Mouse (Mus musculus) forebrain, embryonic 14.5 days (tissue): ENCODE results near the gene Frat2. TPM values are rescaled to one million over a fixed set of nuclear protein-coding genes. Genes with fewer than 3 reads are reported as not detected.

Experiments used
- ATAC-seq: fragments of 200-750 bp; cut with Nextera tagmentation; 2 replicates; pipeline ENCODE4 v1.8.0; 2017; ENCODE audit warnings: mild to moderate bottlenecking, moderate library complexity
- DNase-seq: peaks from one replicate; pipeline ENCODE4 v3.0.0-alpha.2; 2015; ENCODE audit warnings: low spot score
- H3K27ac ChIP-seq: fragments of 300-500 bp; sonication (generic); 2 replicates; pipeline ENCODE4 v1.5.1; 2014; ENCODE audit warnings: low read depth, mild to moderate bottlenecking, control low read depth, low read length, moderate library complexity
- H3K27me3 ChIP-seq: fragments of 300-500 bp; sonication (generic); replicated peaks from 2 replicates; pipeline ENCODE4 v1.6.1; 2014; ENCODE audit warnings: low read length, control low read depth, mixed read lengths; ENCODE audit not compliant: control insufficient read depth, insufficient read depth
- H3K36me3 ChIP-seq: fragments of 300-500 bp; sonication (generic); 2 replicates; pipeline ENCODE4 v1.6.1; 2014; ENCODE audit warnings: low read length, control low read depth; ENCODE audit not compliant: control insufficient read depth, insufficient read depth
- H3K4me1 ChIP-seq: fragments of 300-500 bp; sonication (generic); 2 replicates; pipeline ENCODE4 v1.6.1; 2014; ENCODE audit warnings: antibody characterized with exemption, low read length, control low read depth; ENCODE audit not compliant: control insufficient read depth, insufficient read depth
- H3K4me2 ChIP-seq: fragments of 300-500 bp; sonication (generic); 2 replicates; pipeline ENCODE4 v1.6.1; 2014; ENCODE audit warnings: mild to moderate bottlenecking, control low read depth, low read length
- H3K4me3 ChIP-seq: fragments of 300-500 bp; sonication (generic); 2 replicates; pipeline ENCODE4 v1.5.1; 2014; ENCODE audit warnings: low read depth, low read length, control low read depth
- H3K9ac ChIP-seq: fragments of 300-500 bp; sonication (generic); 2 replicates; pipeline ENCODE4 v1.6.1; 2014; ENCODE audit warnings: mild to moderate bottlenecking, low read length, control low read depth, moderate library complexity
- H3K9me3 ChIP-seq: fragments of 300-500 bp; sonication (generic); replicated peaks from 2 replicates; pipeline ENCODE4 v1.6.1; 2016; ENCODE audit warnings: low read length, control low read depth, mixed read lengths; ENCODE audit not compliant: control insufficient read depth
- WGBS: fragments of 180-500 bp; shearing (Covaris S2); extraction: QIAGEN DNeasy Blood & Tissue Kit; methylation state at CpG from one replicate; pipeline ENCODE4 v1.1.7; 2014; 5-methylcytosine and 5-hydroxymethylcytosine counted together
- polyA plus RNA-seq: library from polyadenylated mRNA; unstranded; fragments of >200 nt; fragmentation: Nextera tagmentation; extraction: Ambion mirVana; gene quantifications from 2 replicates; pipeline ENCODE4 v1.2.1, GENCODE M21; 2014

The Frat2 gene
- polyA plus RNA-seq, result 7.2 and 8.6 TPM in 2 replicates

DNA sequence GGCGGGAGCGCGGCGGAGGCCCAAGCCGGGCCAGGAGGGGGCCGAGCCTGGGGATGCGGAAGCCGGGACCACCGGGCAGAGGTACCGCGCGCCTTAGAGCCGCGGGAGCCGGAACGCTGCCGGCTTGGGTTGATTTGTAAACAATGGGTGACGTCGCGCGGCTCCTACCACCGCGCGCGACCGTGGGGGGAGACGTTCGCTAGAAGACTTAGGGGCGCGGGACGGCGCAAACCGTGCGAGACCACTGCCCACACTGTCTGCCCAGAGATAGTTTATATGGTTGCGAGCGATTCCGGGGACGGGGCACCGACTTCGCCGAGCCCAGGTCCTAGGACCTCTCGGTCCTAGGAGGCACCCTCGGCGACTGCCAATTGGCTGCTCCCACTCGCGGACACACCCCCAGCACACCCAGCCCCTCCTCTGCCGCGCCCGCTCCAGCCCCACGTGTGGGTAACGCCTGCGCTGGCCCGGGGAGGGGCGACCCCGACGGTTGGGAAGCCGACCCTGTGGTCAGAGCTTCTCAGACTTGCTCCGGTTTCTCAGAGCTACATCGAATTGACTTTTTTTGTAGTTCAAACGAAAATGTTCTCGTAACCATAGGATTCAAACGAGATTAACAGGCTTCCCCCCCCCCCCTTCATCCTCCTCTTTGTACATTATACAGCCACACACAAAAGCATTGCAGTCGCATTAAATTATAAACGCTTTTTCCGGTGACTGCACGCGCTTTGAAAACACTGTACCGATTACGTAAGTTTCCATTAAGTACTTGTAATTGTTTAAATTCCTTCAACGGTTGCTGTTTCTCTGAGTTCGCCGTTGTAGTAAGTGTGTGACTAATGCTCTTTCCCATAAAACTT is at the start of gene Frat2:
Gene Frat2, minus strand, starts transcription at position 141 of the 860 bp plus-strand sequence.
- H3K36me3 ChIP-seq, result no peaks in the 10 kb centered on the region
- H3K4me2 ChIP-seq, result peak within 1 kb of the TSS; percentile 96
- H3K9ac ChIP-seq, result peak within 1 kb of the TSS; percentile 90
- H3K27ac ChIP-seq, result peak within 1 kb of the TSS; percentile 92
- H3K9me3 ChIP-seq, result no peaks in the 10 kb centered on the region
- WGBS, result under 1% methylated on average over 72 of the region's 72 CpGs
- DNase-seq (peak; percentile 94), ATAC-seq (peak; percentile 95)
- H3K4me1 ChIP-seq, result peaks cover 32% of the 10 kb centered on the region
- no peaks in the 10 kb centered on the region for H3K27me3 ChIP-seq
- peak within 1 kb of the TSS; percentile 89 for H3K4me3 ChIP-seq

GRCm38 (mm10) chr19:41896319-41896711 is 48.4 kb upstream of the Frat2 start:
- Histone ChIP-seq H3K4me1 (peaks cover 7% of the 10 kb centered on the region), H3K9ac (peak overlapping the region; percentile 66; the same call in 1 of the 2 replicates), H3K4me2 (peak overlapping the region; percentile 89), H3K36me3 (peaks cover under 1% of the 10 kb centered on the region; the same call in 1 of the 2 replicates), H3K27me3 (no peaks in the 10 kb centered on the region), H3K4me3 (peak overlapping the region; percentile 78), H3K27ac (no peak overlapping the region), H3K9me3 (no peaks in the 10 kb centered on the region)
- 17% methylated on average over 18 of the region's 18 CpGs for WGBS
- ATAC-seq (peak; percentile 36; the same call in 1 of the 2 replicates), DNase-seq (no peak)

DNA sequence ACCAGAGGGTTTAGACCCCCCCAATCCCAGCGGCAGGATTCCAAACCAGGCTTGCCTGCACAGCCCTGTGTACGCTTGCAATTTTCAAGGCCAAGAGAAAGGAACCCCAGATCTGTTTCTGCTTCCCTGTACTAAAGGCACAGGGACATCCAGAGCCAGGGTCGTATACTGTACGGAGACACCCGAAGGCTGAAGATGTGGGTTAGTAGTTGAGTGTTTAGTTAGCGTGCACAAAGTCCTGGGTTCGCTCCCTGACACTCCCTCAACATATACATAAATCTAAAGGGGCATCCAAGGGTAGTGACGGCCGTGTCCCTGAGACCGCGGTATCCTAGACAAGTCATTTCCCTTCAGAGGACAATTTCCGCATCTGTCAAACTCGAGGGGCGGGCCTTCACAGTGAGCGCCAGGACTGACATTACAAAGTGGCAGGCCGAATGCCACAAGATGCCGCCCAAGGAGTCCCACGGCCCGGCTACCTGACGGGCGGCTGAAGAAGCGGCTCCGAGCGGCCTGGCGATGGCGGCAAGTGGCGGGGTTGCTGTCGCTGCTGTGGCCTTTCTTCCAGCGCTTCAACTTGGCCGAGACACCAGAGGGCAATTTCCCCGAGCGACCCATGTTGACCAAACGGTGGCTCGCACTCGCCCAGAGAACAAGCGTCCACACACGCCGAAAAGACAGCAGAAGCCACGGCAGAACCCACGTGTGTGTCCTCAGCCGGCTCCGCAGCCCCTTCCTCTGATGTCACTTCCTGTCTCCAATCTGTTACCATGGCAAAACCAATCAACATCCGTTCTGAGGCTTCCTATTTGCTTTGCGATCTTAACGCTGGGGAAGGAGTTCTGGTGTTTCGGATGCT is 47.8 kb upstream of the Frat2 start, which contains the start of gene Rrp12:
Gene Rrp12, minus strand, starts transcription at position 714 of the 859 bp plus-strand sequence.
- peak; percentile 98 for DNase-seq
- Histone ChIP-seq H3K36me3 (peaks cover 7% of the 10 kb centered on the region; the same call in 1 of the 2 replicates), H3K9me3 (no peaks in the 10 kb centered on the region), H3K4me3 (peak within 1 kb of the TSS; percentile 78), H3K4me1 (peaks cover 7% of the 10 kb centered on the region), H3K27ac (no peak within 1 kb of the TSS), H3K4me2 (peak within 1 kb of the TSS; percentile 89), H3K27me3 (no peaks in the 10 kb centered on the region), H3K9ac (peak within 1 kb of the TSS; percentile 66)
- WGBS, result 1% methylated on average over 46 of the region's 46 CpGs
- ATAC-seq, result peak; percentile 97

GRCm38 (mm10) chr19:41894959-41895358 is 47.0 kb upstream of the Frat2 start:
- H3K36me3 ChIP-seq, result peaks cover 13% of the 10 kb centered on the region
- H3K9me3 ChIP-seq, result no peaks in the 10 kb centered on the region
- no peaks in the 10 kb centered on the region for H3K27me3 ChIP-seq
- DNase-seq (no peak), ATAC-seq (no peak)
- H3K4me2 ChIP-seq, result peak overlapping the region; percentile 89
- H3K4me1 ChIP-seq, result peaks cover 7% of the 10 kb centered on the region
- no peak overlapping the region for H3K9ac ChIP-seq
- WGBS, result 57% methylated on average over 7 of the region's 7 CpGs
- no peak overlapping the region for H3K27ac ChIP-seq
- H3K4me3 ChIP-seq, result peak overlapping the region; percentile 78

- Histone ChIP-seq H3K9ac (no peak overlapping the region), H3K27ac (no peak overlapping the region), H3K4me1 (no peaks in the 10 kb centered on the region), H3K4me2 (no peak overlapping the region), H3K27me3 (no peaks in the 10 kb centered on the region), H3K36me3 (peaks cover 75% of the 10 kb centered on the region), H3K4me3 (no peak overlapping the region), H3K9me3 (no peaks in the 10 kb centered on the region)
- no peak for ATAC-seq
- DNase-seq, result no peak
These were observed 40.3 kb upstream of the Frat2 start for GRCm38 (mm10) chr19:41888191-41888590.

GRCm38 (mm10) chr19:41883882-41884281 is 36.0 kb upstream of the Frat2 start:
- Histone ChIP-seq H3K9me3 (no peaks in the 10 kb centered on the region), H3K4me3 (no peak overlapping the region), H3K9ac (no peak overlapping the region), H3K4me2 (no peak overlapping the region), H3K36me3 (peaks cover 77% of the 10 kb centered on the region), H3K27me3 (no peaks in the 10 kb centered on the region), H3K27ac (no peak overlapping the region), H3K4me1 (no peaks in the 10 kb centered on the region)
- WGBS, result 93% methylated on average over 9 of the region's 9 CpGs
- no peak for ATAC-seq
- no peak for DNase-seq

DNA sequence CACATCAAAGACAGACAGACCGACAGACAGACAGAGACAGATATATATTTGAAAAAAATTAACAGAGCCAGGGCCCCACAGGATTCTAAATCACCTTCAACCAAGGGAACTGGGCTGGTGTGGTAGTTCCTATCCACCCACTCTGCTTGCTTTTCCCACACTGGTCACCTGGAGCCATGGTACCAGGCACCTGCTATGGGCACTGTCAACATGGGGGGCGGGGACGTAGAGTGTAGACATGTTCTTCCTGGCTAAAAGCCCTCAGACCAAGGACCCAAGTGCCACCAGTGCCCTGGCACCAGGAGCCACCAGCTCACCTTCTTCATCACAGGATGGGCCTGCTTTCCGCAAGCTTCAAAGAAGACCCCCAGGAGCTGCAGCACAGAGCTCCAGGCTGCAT is 33.9 kb upstream of the Frat2 start:
- no peak for ATAC-seq
- Histone ChIP-seq H3K4me2 (no peak overlapping the region), H3K4me1 (no peaks in the 10 kb centered on the region), H3K4me3 (no peak overlapping the region), H3K9me3 (no peaks in the 10 kb centered on the region), H3K27me3 (no peaks in the 10 kb centered on the region), H3K9ac (no peak overlapping the region), H3K27ac (no peak overlapping the region), H3K36me3 (peaks cover 67% of the 10 kb centered on the region)
- no peak for DNase-seq
- WGBS, result 94% methylated on average over 4 of the region's 4 CpGs

GRCm38 (mm10) chr19:41874356-41874755 is 26.4 kb upstream of the Frat2 start:
- H3K4me3 ChIP-seq, result no peak overlapping the region
- H3K9ac ChIP-seq, result no peak overlapping the region
- H3K9me3 ChIP-seq, result no peaks in the 10 kb centered on the region
- no peak overlapping the region for H3K4me2 ChIP-seq
- DNase-seq, result no peak
- peaks cover 78% of the 10 kb centered on the region for H3K36me3 ChIP-seq
- H3K4me1 ChIP-seq, result no peaks in the 10 kb centered on the region
- H3K27me3 ChIP-seq, result no peaks in the 10 kb centered on the region
- no peak for ATAC-seq
- WGBS, result 94% methylated on average over 14 of the region's 14 CpGs
- no peak overlapping the region for H3K27ac ChIP-seq
